Comparison of ENCODE assay signal across 8 mouse cellular contexts in the genomic region with DNA sequence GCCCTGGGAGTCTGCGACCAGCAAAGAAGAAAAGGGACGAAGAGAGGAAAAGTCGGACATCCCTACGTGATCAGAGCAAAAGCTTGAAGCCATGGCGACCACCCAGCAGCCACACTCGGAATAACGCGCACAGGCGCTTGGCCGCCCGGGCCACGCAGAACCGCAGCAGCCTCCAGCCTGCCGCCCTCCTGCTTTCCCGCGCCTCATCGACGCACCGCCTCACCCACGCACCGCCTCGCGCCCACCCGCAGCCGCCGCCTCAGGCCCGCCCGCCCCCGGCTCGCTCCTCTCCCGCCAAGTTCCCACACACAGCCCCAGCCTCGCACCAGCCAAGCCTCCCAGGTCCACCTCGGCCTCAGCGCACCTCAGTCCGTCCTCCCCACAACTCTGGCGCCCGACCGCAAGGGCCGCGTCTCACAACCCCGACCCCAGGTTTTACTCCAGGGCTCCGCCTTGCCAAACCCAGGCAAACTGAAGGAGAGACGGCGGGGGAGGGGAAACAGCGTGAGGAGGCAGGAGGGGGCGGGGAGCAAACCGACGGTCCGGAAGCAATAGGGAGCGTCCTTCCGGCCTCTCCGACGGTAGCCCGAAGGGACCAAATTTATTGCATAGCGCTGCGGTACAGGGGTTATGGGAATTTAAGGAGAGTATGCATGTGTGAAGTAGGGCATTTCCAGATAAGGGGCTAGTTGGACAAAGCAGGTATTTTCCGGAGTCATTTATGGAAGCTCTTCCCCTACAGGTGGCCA. TPM values are rescaled to one million over a fixed set of nuclear protein-coding genes. Genes with fewer than 3 reads are reported as not detected.
DNase-seq lines count a peak whose midpoint lies in the region; ATAC-seq lines count a peak whose summit lies in the region.
"Not testable (repeated sequence)": the region's sequence is repeated elsewhere in the genome, so short reads cannot be mapped to it uniquely, and the experiment has no call there.

Gene Setdb1, minus strand, starts transcription at position 502 of the 749 bp plus-strand sequence.

- H3K79me2 ChIP-seq in macrophage (ENCODE audit: inconsistent target): peaks cover 25% of the 10 kb centered on the region

- not testable (repeated sequence) for H3K4me1 ChIP-seq in hindbrain, embryonic 16.5 days (ENCODE audit: control insufficient read depth, insufficient read depth, low read depth, low read length)

- peak within 1 kb of the TSS; percentile 67 for H3K9ac ChIP-seq in hindbrain, embryonic 16.5 days (ENCODE audit: low read depth, low read length)

- H3K27me3 ChIP-seq in hindbrain, embryonic 16.5 days (replicated peaks; ENCODE audit: control insufficient read depth, insufficient read depth, low read length): not testable (repeated sequence)

- H3K4me2 ChIP-seq in hindbrain, embryonic 16.5 days (ENCODE audit: low read length): peak within 1 kb of the TSS; percentile 50

- H3K9me3 ChIP-seq in hindbrain, embryonic 16.5 days (ENCODE audit: control insufficient read depth, low read length): not testable (repeated sequence)

- not testable (repeated sequence) for H3K36me3 ChIP-seq in hindbrain, embryonic 16.5 days (ENCODE audit: control insufficient read depth, insufficient read depth, low read length)
- H3K36me3 ChIP-seq in macrophage (ENCODE audit: inconsistent target): peaks cover 18% of the 10 kb centered on the region; the same call in 1 of the 2 replicates

- peak within 1 kb of the TSS; percentile 51 for H3K4me3 ChIP-seq in hindbrain, embryonic 16.5 days (ENCODE audit: low read length)
- H3K4me3 ChIP-seq in macrophage (ENCODE audit: inconsistent target): peak within 1 kb of the TSS; percentile 46

- DNase-seq in WW6 (ENCODE audit: low read depth, low spot score): peak; percentile 91
- DNase-seq in cerebellum, postnatal 4 days (ENCODE audit: low spot score in 2 of 2): peak; percentile 90 to 96
- peak; percentile 97 for DNase-seq in gastrocnemius, adult 18-20 months (ENCODE audit: low spot score)
- peak; percentile 95 to 98 for DNase-seq in left cerebral cortex, adult 18-20 months (ENCODE audit: low spot score in 2 of 2)
- DNase-seq in right cerebral cortex, adult 18-20 months: peak; percentile 94
- peak; percentile 86 for DNase-seq in urinary bladder, postnatal 10 days (ENCODE audit: low spot score)

- peak; percentile 98 for ATAC-seq in hindbrain, embryonic 16.5 days

- not testable (repeated sequence) for H3K27ac ChIP-seq in hindbrain, embryonic 16.5 days (ENCODE audit: low read depth, low read length); macrophage

- under 1% methylated on average over 24 of the region's 57 CpGs for WGBS in hindbrain, embryonic 16.5 days
- under 1% methylated on average over 23 of the region's 57 CpGs for WGBS in macrophage (ENCODE audit: missing documents)

RNA-seq across cellular contexts. Expression of gene Setdb1, which starts in this region (rescaled TPM):
- 10 to 100 TPM in 1 of 2 experiments, 1 to 10 TPM in 1; 8.9 to 10.8 TPM for total RNA-seq in gastrocnemius, adult 18-20 months (2021)
- polyA plus RNA-seq in hindbrain, embryonic 16.5 days (2015; fragmentation: Nextera tagmentation; extraction: Ambion mirVana): 36.0 and 44.3 TPM in 2 replicates
- total RNA-seq in left cerebral cortex, adult 18-20 months (2021): 10 to 100 TPM; 33.1 to 34.7 TPM
- 100 to 1,000 TPM in 11 of 26 experiments, 10 to 100 TPM in 15; 18.0 to 131 (median 85.8) TPM for total RNA-seq in macrophage (2018; cell fraction: chromatin; rRNA removed)
- 10 to 100 TPM; 11.6 to 35.6 (median 28.8) TPM for total RNA-seq in macrophage (2018; cell fraction: cytosol; rRNA removed)
- total RNA-seq in macrophage (2018; cell fraction: nucleus; rRNA removed): 100 to 1,000 TPM in 4 of 26 experiments, 10 to 100 TPM in 22; 21.2 to 124 (median 60.0) TPM
- polyA plus RNA-seq in macrophage (2018): 27.7 to 32.3 TPM (median 28.3 TPM) in 3 replicates
